Mouse (Mus musculus): Measurements from ENCODE around the gene Zfhx3. TPM values are rescaled to one million over a fixed set of nuclear protein-coding genes. Genes with fewer than 3 reads are reported as not detected.
A peak's percentile ranks its signal among the peaks of the same experiment; 100 is the strongest.

Gene Zfhx3
- polyA plus RNA-seq, 1 experiment from 2014 or later = 8.2 TPM

DNA sequence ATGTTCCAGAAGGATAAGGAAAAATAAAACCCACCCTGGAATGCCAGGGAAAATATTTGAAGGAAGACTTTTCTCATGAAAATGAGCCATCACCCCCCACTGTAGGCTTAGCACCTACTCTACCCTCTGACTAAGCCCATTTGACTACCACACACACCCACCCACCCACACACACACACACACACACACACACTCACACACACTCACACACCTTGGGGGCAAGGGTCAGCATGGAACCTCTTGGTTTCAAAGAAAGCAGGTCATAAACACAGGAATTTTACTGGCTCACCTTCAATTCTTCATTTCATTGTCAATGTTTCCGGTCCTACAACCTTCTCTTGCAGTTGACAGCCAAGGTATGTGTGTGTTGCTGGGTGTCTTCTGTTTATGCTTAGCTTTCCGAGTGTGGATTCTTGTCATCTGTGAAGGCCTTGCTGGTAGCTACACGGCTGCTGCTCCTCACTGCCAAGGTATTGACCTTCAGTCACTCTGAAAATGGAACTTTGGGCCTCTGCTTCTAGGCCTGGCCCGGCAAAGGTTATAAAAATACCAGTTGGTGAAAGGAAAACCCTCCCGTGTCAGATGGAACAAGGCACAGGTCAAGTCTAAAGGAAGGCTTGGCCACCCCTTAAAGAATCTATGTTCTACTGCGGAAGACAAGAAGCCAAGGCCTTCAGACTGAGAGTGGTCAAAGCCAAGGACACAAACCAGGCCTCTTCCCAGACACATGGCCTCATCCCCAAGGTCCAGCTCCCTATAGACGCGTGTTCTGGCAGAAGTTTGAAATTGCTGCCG lies 641.6 kb downstream of the Zfhx3 start:
- Histone ChIP-seq H3K27ac (ENCODE audit: low read length) (no peak overlapping the region), H3K36me3 (ENCODE audit: insufficient read depth, low read length) (no peaks in the 10 kb centered on the region), H3K4me2 (replicated peaks; ENCODE audit: low read depth, low read length) (no peak overlapping the region), H3K9ac (replicated peaks; ENCODE audit: low read depth) (no peak overlapping the region), H3K4me1 (ENCODE audit: insufficient read depth, low read depth, low read length) (no peaks in the 10 kb centered on the region), H3K4me3 (ENCODE audit: low read depth, low read length) (no peak overlapping the region), H3K9me3 (ENCODE audit: low read length) (no peaks in the 10 kb centered on the region), H3K27me3 (replicated peaks; ENCODE audit: insufficient read depth, low read length) (no peaks in the 10 kb centered on the region)
- DNase-seq (ENCODE audit: low spot score) (no peak), ATAC-seq (no peak)
- TF ChIP-seq EP300 (IDR thresholded peaks at IDR 0.05) (no peak), CTCF (IDR thresholded peaks at IDR 0.05) (no peak)
- whole genome bisulfite sequencing = 72% methylated on average over 9 of the region's 9 CpGs

- TF ChIP-seq EP300 (IDR thresholded peaks at IDR 0.05) (no peak), CTCF (IDR thresholded peaks at IDR 0.05) (no peak)
- peak; percentile 63 for ATAC-seq
Observed at GRCm38 (mm10) chr8:108584662-108584978, 642.2 kb downstream of the Zfhx3 start.

GRCm38 (mm10) chr8:108591037-108591436 lies 648.6 kb downstream of the Zfhx3 start:
- no peaks in the 10 kb centered on the region for H3K27me3 ChIP-seq (replicated peaks; ENCODE audit: insufficient read depth, low read length)
- H3K4me3 ChIP-seq (ENCODE audit: low read depth, low read length) = no peak overlapping the region
- H3K9ac ChIP-seq (replicated peaks; ENCODE audit: low read depth) = no peak overlapping the region
- peaks cover 3% of the 10 kb centered on the region; the same call in 1 of the 2 replicates for H3K4me1 ChIP-seq (ENCODE audit: insufficient read depth, low read depth, low read length)
- no peaks in the 10 kb centered on the region for H3K36me3 ChIP-seq (ENCODE audit: insufficient read depth, low read length)
- TF ChIP-seq CTCF (IDR thresholded peaks at IDR 0.05) (no peak), EP300 (IDR thresholded peaks at IDR 0.05) (no peak)
- DNase-seq (ENCODE audit: low spot score) (no peak), ATAC-seq (no peak)
- no peaks in the 10 kb centered on the region for H3K9me3 ChIP-seq (ENCODE audit: low read length)
- H3K27ac ChIP-seq (ENCODE audit: low read length) = no peak overlapping the region
- WGBS = 46% methylated on average over 7 of the region's 7 CpGs
- no peak overlapping the region for H3K4me2 ChIP-seq (replicated peaks; ENCODE audit: low read depth, low read length)

More at GRCm38 (mm10) chr8:108584662-108584978, 642.2 kb downstream of the Zfhx3 start:
- Histone ChIP-seq H3K9ac (replicated peaks; ENCODE audit: low read depth) (no peak overlapping the region), H3K27ac (ENCODE audit: low read length) (no peak overlapping the region), H3K36me3 (ENCODE audit: insufficient read depth, low read length) (no peaks in the 10 kb centered on the region), H3K4me1 (ENCODE audit: insufficient read depth, low read depth, low read length) (no peaks in the 10 kb centered on the region), H3K27me3 (replicated peaks; ENCODE audit: insufficient read depth, low read length) (no peaks in the 10 kb centered on the region), H3K4me2 (replicated peaks; ENCODE audit: low read depth, low read length) (no peak overlapping the region), H3K9me3 (ENCODE audit: low read length) (no peaks in the 10 kb centered on the region), H3K4me3 (ENCODE audit: low read depth, low read length) (no peak overlapping the region)
- peak; percentile 27 for DNase-seq (ENCODE audit: low spot score)
- 78% methylated on average over 4 of the region's 4 CpGs for WGBS

DNA sequence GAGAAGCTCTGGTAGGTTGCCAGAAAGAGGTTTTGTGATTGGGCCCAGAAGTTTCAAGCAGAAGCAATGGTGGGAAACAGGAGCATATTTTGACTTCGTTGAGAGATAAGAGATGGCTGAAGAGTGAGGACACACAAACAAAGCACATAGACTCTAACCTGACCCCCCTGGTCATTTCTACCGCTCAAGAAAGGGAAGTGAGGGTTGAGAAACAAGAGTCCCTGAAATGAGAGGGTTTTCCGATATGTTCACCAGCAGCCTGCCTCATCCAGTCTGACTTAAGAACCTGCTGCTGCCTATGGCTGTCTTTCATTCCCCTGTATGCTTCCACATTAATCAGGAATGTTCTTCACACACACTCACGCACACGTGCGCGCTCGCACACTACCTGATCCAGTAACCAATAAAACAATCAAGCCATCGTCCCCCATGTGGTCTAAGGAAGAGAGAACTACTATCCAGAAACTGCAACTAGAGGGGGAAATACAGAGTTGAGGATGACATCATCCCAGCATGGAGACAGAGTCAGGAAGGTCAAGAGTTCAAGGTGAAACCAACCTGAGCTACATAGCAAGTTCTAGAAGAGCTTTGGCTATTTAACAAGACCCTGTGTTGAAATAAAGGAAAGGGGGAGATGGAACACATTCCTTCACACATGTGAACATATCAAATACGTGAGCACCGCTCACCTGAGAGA lies 649.7 kb downstream of the Zfhx3 start:
- H3K9ac ChIP-seq (replicated peaks; ENCODE audit: low read depth) = no peak overlapping the region
- H3K9me3 ChIP-seq (ENCODE audit: low read length) = no peaks in the 10 kb centered on the region
- TF ChIP-seq CTCF (IDR thresholded peaks at IDR 0.05) (no peak), EP300 (IDR thresholded peaks at IDR 0.05) (no peak)
- peaks cover 3% of the 10 kb centered on the region; the same call in 1 of the 2 replicates for H3K4me1 ChIP-seq (ENCODE audit: insufficient read depth, low read depth, low read length)
- DNase-seq (ENCODE audit: low spot score) (no peak), ATAC-seq (no peak)
- H3K4me2 ChIP-seq (replicated peaks; ENCODE audit: low read depth, low read length) = no peak overlapping the region
- H3K4me3 ChIP-seq (ENCODE audit: low read depth, low read length) = no peak overlapping the region
- H3K27me3 ChIP-seq (replicated peaks; ENCODE audit: insufficient read depth, low read length) = no peaks in the 10 kb centered on the region
- no peak overlapping the region for H3K27ac ChIP-seq (ENCODE audit: low read length)
- H3K36me3 ChIP-seq (ENCODE audit: insufficient read depth, low read length) = no peaks in the 10 kb centered on the region
- WGBS = 84% methylated on average over 11 of the region's 11 CpGs

DNA sequence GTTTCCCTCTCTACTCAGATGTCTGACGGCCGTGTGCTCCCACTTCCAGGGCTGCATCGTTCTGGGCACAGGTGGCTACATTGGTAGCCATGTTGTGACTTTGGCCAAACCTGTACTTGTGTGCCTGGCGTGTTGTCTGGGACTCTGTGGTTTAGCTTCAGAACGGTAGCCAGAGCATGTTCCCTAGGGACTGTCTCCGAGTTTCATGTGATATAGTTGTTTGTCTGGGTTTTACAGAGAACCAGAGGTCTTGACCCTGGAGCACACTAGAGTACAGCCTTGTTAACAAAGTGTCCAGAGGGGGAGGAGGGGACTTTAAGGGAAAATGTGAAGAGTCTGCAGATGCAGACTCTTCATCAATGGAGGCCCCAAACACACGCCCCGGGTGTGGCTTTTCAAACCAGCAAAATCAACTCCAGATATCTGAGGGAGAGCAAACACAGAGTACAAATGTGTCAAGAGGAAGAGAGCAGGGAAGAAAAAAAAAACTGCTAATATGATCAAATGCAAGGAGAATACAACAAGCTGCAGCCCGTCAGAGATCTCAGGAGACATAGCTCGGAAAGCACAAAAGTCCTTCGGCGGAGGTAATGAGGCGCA lies 650.6 kb downstream of the Zfhx3 start:
- H3K9me3 ChIP-seq (ENCODE audit: low read length) = no peaks in the 10 kb centered on the region
- peaks cover 3% of the 10 kb centered on the region; the same call in 1 of the 2 replicates for H3K4me1 ChIP-seq (ENCODE audit: insufficient read depth, low read depth, low read length)
- 66% methylated on average over 13 of the region's 13 CpGs for WGBS
- no peaks in the 10 kb centered on the region for H3K36me3 ChIP-seq (ENCODE audit: insufficient read depth, low read length)
- no peak overlapping the region for H3K27ac ChIP-seq (ENCODE audit: low read length)
- no peak overlapping the region for H3K9ac ChIP-seq (replicated peaks; ENCODE audit: low read depth)
- TF ChIP-seq CTCF (IDR thresholded peaks at IDR 0.05) (no peak), EP300 (IDR thresholded peaks at IDR 0.05) (no peak)
- H3K27me3 ChIP-seq (replicated peaks; ENCODE audit: insufficient read depth, low read length) = no peaks in the 10 kb centered on the region
- no peak overlapping the region for H3K4me2 ChIP-seq (replicated peaks; ENCODE audit: low read depth, low read length)
- no peak for DNase-seq (ENCODE audit: low spot score)
- no peak overlapping the region for H3K4me3 ChIP-seq (ENCODE audit: low read depth, low read length)
- ATAC-seq = no peak

GRCm38 (mm10) chr8:108593891-108594290 lies 651.4 kb downstream of the Zfhx3 start:
- H3K9me3 ChIP-seq (ENCODE audit: low read length) = no peaks in the 10 kb centered on the region
- H3K9ac ChIP-seq (replicated peaks; ENCODE audit: low read depth) = no peak overlapping the region
- no peak for TF ChIP-seq CTCF (IDR thresholded peaks at IDR 0.05)
- no peak for TF ChIP-seq EP300 (IDR thresholded peaks at IDR 0.05)
- peak overlapping the region; percentile 51; the same call in 1 of the 2 replicates for H3K27ac ChIP-seq (ENCODE audit: low read length)
- peaks cover 3% of the 10 kb centered on the region; the same call in 1 of the 2 replicates for H3K4me1 ChIP-seq (ENCODE audit: insufficient read depth, low read depth, low read length)
- H3K4me3 ChIP-seq (ENCODE audit: low read depth, low read length) = no peak overlapping the region
- H3K4me2 ChIP-seq (replicated peaks; ENCODE audit: low read depth, low read length) = no peak overlapping the region
- DNase-seq (ENCODE audit: low spot score) (peak; percentile 52), ATAC-seq (peak; percentile 24; the same call in 1 of the 2 replicates)
- H3K27me3 ChIP-seq (replicated peaks; ENCODE audit: insufficient read depth, low read length) = no peaks in the 10 kb centered on the region
- H3K36me3 ChIP-seq (ENCODE audit: insufficient read depth, low read length) = no peaks in the 10 kb centered on the region
- WGBS = 39% methylated on average over 9 of the region's 9 CpGs
